Mouse (Mus musculus) midbrain, embryonic 15.5 days (tissue): ENCODE results near the gene Fam178b. TPM values are rescaled to one million over a fixed set of nuclear protein-coding genes. Genes with fewer than 3 reads are reported as not detected.
A peak's percentile ranks its signal among the peaks of the same experiment; 100 is the strongest.

ENCODE experiments used
- ATAC-seq: fragments of 200-750 bp; cut with Nextera tagmentation; replicated peaks from 2 replicates; pipeline ENCODE4 v1.8.0; 2017; ENCODE audit warnings: moderate TSS enrichment
- H3K27ac ChIP-seq: fragments of 300-500 bp; sonication (generic); 2 replicates; pipeline ENCODE4 v1.5.1; 2015; ENCODE audit warnings: mild to moderate bottlenecking, inconsistent platforms
- H3K27me3 ChIP-seq: fragments of 300-500 bp; sonication (generic); replicated peaks from 2 replicates; pipeline ENCODE4 v1.6.1; 2015; ENCODE audit warnings: inconsistent platforms
- H3K36me3 ChIP-seq: fragments of 300-500 bp; sonication (generic); replicated peaks from 2 replicates; pipeline ENCODE4 v1.6.1; 2015; ENCODE audit warnings: inconsistent platforms
- H3K4me1 ChIP-seq: fragments of 300-500 bp; sonication (generic); 2 replicates; pipeline ENCODE4 v1.6.1; 2015; ENCODE audit warnings: inconsistent platforms
- H3K4me2 ChIP-seq: fragments of 300-500 bp; sonication (generic); 2 replicates; pipeline ENCODE4 v1.6.1; 2015; ENCODE audit warnings: inconsistent platforms, mild to moderate bottlenecking, moderate library complexity
- H3K4me3 ChIP-seq: fragments of 300-500 bp; sonication (generic); 2 replicates; pipeline ENCODE4 v1.5.1; 2015; ENCODE audit warnings: mild to moderate bottlenecking, inconsistent platforms
- H3K9ac ChIP-seq: fragments of 300-500 bp; sonication (generic); 2 replicates; pipeline ENCODE4 v1.6.1; 2015; ENCODE audit warnings: mild to moderate bottlenecking, inconsistent platforms
- H3K9me3 ChIP-seq: fragments of 300-500 bp; sonication (generic); 2 replicates; pipeline ENCODE4 v1.6.1; 2016; ENCODE audit warnings: inconsistent platforms
- WGBS: fragments of 180-500 bp; shearing (Covaris S2); methylation state at CpG from one replicate; pipeline ENCODE4 v1.1.7; 2015; ENCODE audit warnings: mixed read lengths; 5-methylcytosine and 5-hydroxymethylcytosine counted together
- polyA plus RNA-seq: library from polyadenylated mRNA; unstranded; fragments of >200 nt; fragmentation: Nextera tagmentation; extraction: Ambion mirVana; gene quantifications from 2 replicates; pipeline ENCODE4 v1.2.1, GENCODE M21; 2015

Fam178b gene
- polyA plus RNA-seq, 1 experiment from 2014 or later = not detected

DNA sequence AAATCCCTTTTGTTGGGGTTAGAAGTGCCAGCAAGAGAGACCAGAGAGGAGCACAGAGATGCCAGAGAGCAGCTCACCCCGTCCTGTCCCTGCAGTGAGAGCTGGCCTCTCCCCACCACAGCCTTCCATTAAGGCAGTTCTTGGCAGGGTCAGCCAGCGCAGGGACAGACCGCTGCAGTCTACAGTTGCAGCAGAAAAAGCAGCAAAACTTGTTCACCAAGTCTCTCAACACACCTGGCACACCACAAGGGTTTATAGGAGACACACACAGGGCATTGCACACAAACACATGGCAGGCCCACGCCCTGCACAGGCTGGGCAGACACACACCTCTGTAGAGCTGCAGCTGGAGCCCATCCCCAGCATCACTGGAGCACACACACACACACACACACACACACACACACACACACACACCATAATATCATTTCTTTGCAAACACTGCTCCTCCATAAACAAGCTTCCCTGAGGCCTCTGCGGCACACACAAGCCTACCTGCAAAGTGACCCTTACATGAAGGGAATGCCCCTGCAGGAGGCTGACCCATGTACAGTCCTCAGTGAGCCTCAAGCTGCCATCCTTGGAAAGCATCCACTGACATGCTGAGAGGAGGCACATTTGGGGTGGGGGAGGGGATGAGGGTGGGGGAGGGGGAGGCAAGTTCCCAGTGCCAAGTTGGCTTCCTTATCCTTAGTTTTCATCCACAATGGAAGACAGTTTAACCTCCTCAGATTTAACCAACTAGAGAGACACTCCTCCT is 108.6 kb downstream of the Fam178b start:
- no peak for ATAC-seq
- 70% methylated on average over 5 of the region's 5 CpGs for WGBS
- no peaks in the 10 kb centered on the region for H3K4me1 ChIP-seq

DNA sequence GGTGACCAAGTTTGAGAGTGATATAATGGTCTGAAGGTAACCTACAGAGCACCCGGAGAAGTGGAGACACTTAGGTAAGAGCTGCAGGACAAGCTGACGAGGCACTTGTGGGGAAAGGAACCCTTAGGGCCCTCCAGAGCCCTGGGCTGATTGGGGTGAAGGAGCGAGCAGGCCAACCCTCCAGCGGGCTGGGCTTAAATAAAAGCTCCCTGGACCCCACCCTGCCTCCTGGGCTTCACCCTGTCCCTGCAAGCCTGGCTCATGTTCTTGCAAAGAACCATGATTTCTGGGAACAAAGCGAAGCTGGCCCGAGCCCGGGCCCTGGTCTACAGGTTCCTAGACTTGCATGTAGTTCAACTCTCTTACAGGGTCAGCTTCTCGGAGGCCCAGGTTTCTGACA is 109.5 kb downstream of the Fam178b start:
- Histone ChIP-seq H3K36me3 (no peaks in the 10 kb centered on the region), H3K9ac (no peak overlapping the region), H3K4me3 (no peak overlapping the region), H3K9me3 (no peaks in the 10 kb centered on the region), H3K4me2 (no peak overlapping the region), H3K27me3 (no peaks in the 10 kb centered on the region), H3K27ac (no peak overlapping the region), H3K4me1 (no peaks in the 10 kb centered on the region)
- WGBS = 84% methylated on average over 8 of the region's 8 CpGs
- ATAC-seq = no peak

More for the DNA sequence above, 108.6 kb downstream of the Fam178b start:
- H3K9me3 ChIP-seq = no peaks in the 10 kb centered on the region
- H3K4me2 ChIP-seq = no peak overlapping the region
- no peaks in the 10 kb centered on the region for H3K27me3 ChIP-seq
- H3K9ac ChIP-seq = 0 out of 2 replicates have a peak overlapping the region, but pooled peaks have one; percentile 3
- no peak overlapping the region for H3K27ac ChIP-seq
- H3K36me3 ChIP-seq = no peaks in the 10 kb centered on the region
- H3K4me3 ChIP-seq = no peak overlapping the region

DNA sequence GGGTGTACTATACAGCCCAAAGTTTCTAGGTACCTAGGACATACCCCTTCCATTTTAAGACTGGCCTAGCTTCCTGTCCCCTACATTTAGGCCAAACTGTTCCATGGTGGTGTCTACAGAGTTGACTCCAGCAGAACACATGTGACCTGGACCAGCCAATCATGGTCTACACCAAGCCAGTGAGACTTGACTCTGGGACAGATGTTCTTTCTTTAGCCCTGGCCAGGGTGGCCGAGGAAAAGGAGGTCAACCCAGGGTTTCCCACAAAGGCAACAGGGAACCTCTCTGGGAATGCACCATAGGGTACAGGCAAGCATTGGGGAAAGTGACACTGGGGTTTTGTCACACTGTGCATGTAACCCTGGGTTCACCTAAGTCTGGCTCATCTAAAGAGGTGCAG is 110.3 kb downstream of the Fam178b start:
- Histone ChIP-seq H3K36me3 (no peaks in the 10 kb centered on the region), H3K9me3 (no peaks in the 10 kb centered on the region), H3K9ac (no peak overlapping the region), H3K27me3 (no peaks in the 10 kb centered on the region), H3K4me3 (no peak overlapping the region), H3K4me1 (no peaks in the 10 kb centered on the region), H3K27ac (no peak overlapping the region), H3K4me2 (no peak overlapping the region)
- ATAC-seq = no peak
- 67% methylated on average over 1 of the region's 1 CpGs for WGBS

DNA sequence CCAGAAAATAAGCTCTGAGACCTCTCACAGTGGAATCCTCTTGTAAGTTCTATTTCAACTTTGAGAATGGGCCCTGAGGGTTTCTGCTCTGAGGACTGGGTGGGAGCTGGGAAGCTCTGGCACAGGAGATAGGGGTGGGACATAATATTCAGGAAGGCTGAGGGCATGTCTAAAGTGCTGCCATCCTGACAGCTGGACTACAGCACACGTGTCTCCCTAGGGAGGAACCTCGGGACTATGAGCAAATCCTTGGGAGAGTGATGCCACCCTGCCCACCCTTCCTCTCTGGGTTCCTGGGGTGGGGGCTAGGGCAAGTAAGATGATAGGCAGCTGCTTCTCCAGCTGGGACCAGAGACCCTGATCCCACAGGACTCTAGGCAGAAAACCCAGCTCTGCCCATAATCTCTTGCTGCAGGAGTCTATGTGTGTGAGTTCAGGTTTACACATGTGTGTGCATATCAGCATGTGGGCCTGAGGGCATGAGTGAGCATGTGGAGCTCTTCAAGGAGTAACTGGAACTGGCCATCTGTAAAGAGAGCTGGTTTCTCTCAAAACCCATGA is 110.8 kb downstream of the Fam178b start:
- WGBS = 79% methylated on average over 2 of the region's 2 CpGs
- ATAC-seq = no peak
- no peaks in the 10 kb centered on the region for H3K4me1 ChIP-seq

DNA sequence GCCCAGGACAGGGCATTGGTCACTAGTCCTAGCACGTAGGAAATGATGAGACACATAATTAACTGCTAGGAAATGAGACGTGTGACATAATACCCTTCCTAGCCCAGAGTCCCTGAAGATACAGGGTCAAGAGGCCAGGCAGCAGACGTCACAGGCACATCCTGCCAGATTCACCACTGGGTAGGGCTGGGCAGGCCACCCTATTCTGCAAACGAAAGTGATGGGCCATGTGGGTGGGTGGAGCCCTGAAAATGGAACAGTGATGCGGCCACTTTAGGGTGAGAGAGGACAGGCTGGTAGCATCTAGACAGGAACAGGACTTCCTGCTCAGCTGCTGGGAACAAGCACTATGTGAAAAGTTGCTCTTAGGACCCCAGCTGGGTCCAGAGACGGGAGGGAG is 111.4 kb downstream of the Fam178b start:
- ATAC-seq = no peak
- Histone ChIP-seq H3K4me3 (no peak overlapping the region), H3K36me3 (no peaks in the 10 kb centered on the region), H3K27ac (no peak overlapping the region), H3K9ac (no peak overlapping the region), H3K4me2 (no peak overlapping the region), H3K27me3 (no peaks in the 10 kb centered on the region), H3K4me1 (no peaks in the 10 kb centered on the region), H3K9me3 (no peaks in the 10 kb centered on the region)
- WGBS = 56% methylated on average over 6 of the region's 6 CpGs

More for the DNA sequence above, 110.8 kb downstream of the Fam178b start:
- H3K4me2 ChIP-seq = no peak overlapping the region
- no peaks in the 10 kb centered on the region for H3K36me3 ChIP-seq
- H3K27me3 ChIP-seq = no peaks in the 10 kb centered on the region
- H3K4me3 ChIP-seq = no peak overlapping the region
- H3K9me3 ChIP-seq = no peaks in the 10 kb centered on the region
- no peak overlapping the region for H3K27ac ChIP-seq
- no peak overlapping the region for H3K9ac ChIP-seq

GRCm38 (mm10) chr1:36570320-36570719 is 112.7 kb downstream of the Fam178b start:
- no peak for ATAC-seq
- WGBS = 87% methylated on average over 5 of the region's 5 CpGs
- Histone ChIP-seq H3K27ac (no peak overlapping the region), H3K9me3 (no peaks in the 10 kb centered on the region), H3K4me3 (no peak overlapping the region), H3K4me1 (no peaks in the 10 kb centered on the region), H3K4me2 (no peak overlapping the region), H3K27me3 (no peaks in the 10 kb centered on the region), H3K36me3 (no peaks in the 10 kb centered on the region), H3K9ac (no peak overlapping the region)

GRCm38 (mm10) chr1:36569694-36570276 is 113.2 kb downstream of the Fam178b start:
- no peaks in the 10 kb centered on the region for H3K9me3 ChIP-seq
- WGBS = 57% methylated on average over 7 of the region's 7 CpGs
- ATAC-seq = no peak
- no peak overlapping the region for H3K27ac ChIP-seq
- H3K9ac ChIP-seq = no peak overlapping the region
- no peaks in the 10 kb centered on the region for H3K36me3 ChIP-seq
- no peaks in the 10 kb centered on the region for H3K4me1 ChIP-seq
- no peaks in the 10 kb centered on the region for H3K27me3 ChIP-seq
- no peak overlapping the region for H3K4me2 ChIP-seq
- no peak overlapping the region for H3K4me3 ChIP-seq

GRCm38 (mm10) chr1:36568776-36569175 is 114.2 kb downstream of the Fam178b start:
- no peak for ATAC-seq
- Histone ChIP-seq H3K4me2 (no peak overlapping the region), H3K4me1 (no peaks in the 10 kb centered on the region), H3K9me3 (no peaks in the 10 kb centered on the region), H3K27ac (no peak overlapping the region), H3K36me3 (no peaks in the 10 kb centered on the region), H3K4me3 (no peak overlapping the region), H3K27me3 (no peaks in the 10 kb centered on the region), H3K9ac (no peak overlapping the region)
- 69% methylated on average over 4 of the region's 4 CpGs for WGBS

DNA sequence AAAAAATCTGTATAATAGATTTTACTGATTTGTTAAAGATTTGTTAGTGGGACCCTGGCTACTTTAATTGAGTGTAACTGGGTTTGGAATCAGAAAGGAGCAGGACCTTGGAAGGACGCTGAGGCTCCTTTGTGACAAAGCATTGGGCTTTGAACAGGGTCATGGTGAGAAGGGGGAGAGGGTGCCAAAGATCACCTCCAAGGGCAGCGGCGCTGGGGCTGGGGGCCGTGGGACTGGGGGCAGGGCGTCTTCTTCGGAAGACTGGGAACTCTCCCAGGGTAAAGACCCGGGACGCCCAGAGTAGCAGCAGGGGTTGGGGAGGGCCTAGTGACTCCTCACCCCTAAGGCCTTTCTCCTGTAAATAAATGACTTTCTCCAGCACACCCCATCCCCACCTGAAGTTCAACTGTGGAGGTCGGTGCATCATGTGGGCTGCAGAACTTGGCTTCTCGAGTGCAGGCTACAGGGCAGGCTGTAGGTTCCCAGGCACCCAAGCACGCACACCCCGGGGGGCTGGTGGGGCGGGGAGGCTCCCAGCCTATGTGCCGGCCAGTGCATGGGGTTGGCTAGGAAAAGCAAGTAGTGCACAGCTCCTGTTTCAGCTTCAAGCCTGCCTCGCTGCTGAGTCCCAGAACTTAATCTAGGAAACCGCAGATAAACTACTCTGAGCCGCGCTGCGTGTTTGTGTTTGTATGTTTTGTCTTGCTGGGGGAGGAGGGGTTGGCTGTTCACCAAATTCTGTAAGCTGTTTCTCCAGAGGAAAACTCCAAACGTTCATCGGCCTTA is 115.0 kb downstream of the Fam178b start:
- ATAC-seq = no peak
- H3K9ac ChIP-seq = no peak overlapping the region
- no peaks in the 10 kb centered on the region for H3K36me3 ChIP-seq
- WGBS = 45% methylated on average over 21 of the region's 21 CpGs
- no peaks in the 10 kb centered on the region for H3K9me3 ChIP-seq
- no peaks in the 10 kb centered on the region for H3K4me1 ChIP-seq
- no peak overlapping the region for H3K4me3 ChIP-seq
- no peak overlapping the region for H3K4me2 ChIP-seq
- no peaks in the 10 kb centered on the region for H3K27me3 ChIP-seq
- no peak overlapping the region for H3K27ac ChIP-seq

DNA sequence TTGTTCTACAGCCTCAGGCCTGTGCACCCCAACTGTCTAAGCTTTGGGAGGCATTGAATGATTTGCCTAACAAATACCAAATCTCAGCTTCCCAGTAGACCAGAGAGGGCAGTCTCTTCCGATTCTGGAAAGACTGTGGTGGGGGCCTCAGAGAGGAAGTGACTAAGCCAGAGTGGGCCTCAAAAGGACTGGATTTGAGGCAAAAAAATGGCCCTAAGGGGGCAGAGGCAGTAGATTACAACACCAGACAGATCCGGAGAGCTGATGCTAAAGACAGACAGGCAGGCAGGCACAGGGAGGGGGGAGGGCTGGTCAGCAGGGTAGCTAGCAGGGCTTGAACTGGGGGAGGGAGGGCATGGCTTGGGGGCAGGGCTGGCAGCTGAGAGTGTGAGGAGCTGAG is 116.6 kb downstream of the Fam178b start:
- Histone ChIP-seq H3K27ac (no peak overlapping the region), H3K36me3 (no peaks in the 10 kb centered on the region), H3K9ac (no peak overlapping the region), H3K4me1 (no peaks in the 10 kb centered on the region), H3K4me3 (no peak overlapping the region), H3K9me3 (no peaks in the 10 kb centered on the region), H3K27me3 (no peaks in the 10 kb centered on the region), H3K4me2 (no peak overlapping the region)
- WGBS = 4% methylated on average over 2 of the region's 2 CpGs
- no peak for ATAC-seq

DNA sequence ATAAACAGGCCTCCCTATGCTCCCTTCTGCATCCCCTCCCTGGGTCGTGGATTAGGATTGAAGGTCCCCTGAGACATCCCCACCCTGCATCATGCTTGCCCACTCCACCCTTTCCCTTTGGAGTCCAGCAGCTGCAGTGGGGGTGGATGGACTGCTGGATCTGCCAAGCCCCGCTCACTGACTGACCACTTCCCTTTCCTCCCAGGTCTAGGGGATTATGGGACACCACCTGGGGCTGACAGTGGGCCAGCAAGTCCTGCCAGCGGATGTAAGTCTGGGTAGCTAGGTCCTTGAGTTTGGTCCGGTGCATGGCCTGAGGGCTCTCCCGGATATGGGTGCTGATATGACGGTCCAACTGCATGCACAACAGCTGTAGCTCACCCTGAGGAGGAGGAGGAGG is 118.9 kb downstream of the Fam178b start:
- H3K4me3 ChIP-seq = no peak overlapping the region
- WGBS = 79% methylated on average over 6 of the region's 6 CpGs
- H3K4me2 ChIP-seq = no peak overlapping the region
- H3K36me3 ChIP-seq = no peaks in the 10 kb centered on the region
- H3K9me3 ChIP-seq = no peaks in the 10 kb centered on the region
- H3K9ac ChIP-seq = no peak overlapping the region
- H3K4me1 ChIP-seq = peaks cover 2% of the 10 kb centered on the region
- ATAC-seq = no peak
- no peaks in the 10 kb centered on the region for H3K27me3 ChIP-seq
- H3K27ac ChIP-seq = no peak overlapping the region

DNA sequence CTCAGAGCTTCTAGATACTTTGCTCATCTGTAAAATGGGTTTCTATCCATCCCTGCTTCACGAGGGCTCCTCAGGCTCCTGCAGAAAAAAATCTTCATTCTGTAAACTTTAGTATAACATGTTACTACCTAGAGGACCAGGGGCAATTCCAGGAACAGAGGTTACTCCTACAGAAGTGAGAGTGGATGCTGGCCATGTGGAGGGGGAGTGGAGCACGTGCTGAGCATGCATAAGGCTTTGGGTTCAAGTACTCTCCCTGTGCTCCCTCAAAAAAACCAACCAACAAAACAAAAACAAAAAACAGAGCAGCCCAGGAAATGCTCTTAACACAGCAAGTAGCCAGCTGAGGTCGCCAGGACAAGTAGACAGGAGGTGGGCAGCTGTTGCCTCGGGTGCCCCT is 119.4 kb downstream of the Fam178b start:
- WGBS = 70% methylated on average over 4 of the region's 4 CpGs

More for the DNA sequence above, 119.4 kb downstream of the Fam178b start:
- no peak overlapping the region for H3K27ac ChIP-seq
- ATAC-seq = no peak
- H3K9ac ChIP-seq = no peak overlapping the region
- peaks cover 6% of the 10 kb centered on the region for H3K4me1 ChIP-seq
- H3K9me3 ChIP-seq = no peaks in the 10 kb centered on the region
- H3K4me3 ChIP-seq = no peak overlapping the region
- no peaks in the 10 kb centered on the region for H3K27me3 ChIP-seq
- H3K36me3 ChIP-seq = no peaks in the 10 kb centered on the region
- H3K4me2 ChIP-seq = no peak overlapping the region
